ENCODE assay signal across 8 mouse cellular contexts in genomic region chr9:103761151-103761571, GRCm38 (mm10). TPM values are rescaled to one million over a fixed set of nuclear protein-coding genes. Genes with fewer than 3 reads are reported as not detected.
DNase-seq lines count a peak whose midpoint lies in the region; ATAC-seq lines count a peak whose summit lies in the region.

No protein-coding gene starts in this region.

- peak overlapping the region; percentile 65 for H3K9ac ChIP-seq in midbrain, embryonic 11.5 days (ENCODE audit: low read length)

- peaks cover 2% of the 10 kb centered on the region; the same call in 1 of the 2 replicates for H3K9me3 ChIP-seq in erythroblast, embryonic 14.5 days (ENCODE audit: control insufficient read depth, low read length)
- no peaks in the 10 kb centered on the region for H3K9me3 ChIP-seq in hindbrain, embryonic 10.5 days
- H3K9me3 ChIP-seq in midbrain, embryonic 11.5 days (ENCODE audit: control insufficient read depth, low read length): no peaks in the 10 kb centered on the region

- WGBS in hindbrain, embryonic 10.5 days: under 1% methylated on average over 30 of the region's 30 CpGs
- WGBS in midbrain, embryonic 11.5 days: under 1% methylated on average over 30 of the region's 30 CpGs

- peaks cover 43% of the 10 kb centered on the region for H3K27me3 ChIP-seq in erythroblast, embryonic 14.5 days (ENCODE audit: control insufficient read depth)
- H3K27me3 ChIP-seq in hindbrain, embryonic 10.5 days (ENCODE audit: insufficient read depth, poor library complexity, severe bottlenecking): peaks cover 37% of the 10 kb centered on the region
- peaks cover 12% of the 10 kb centered on the region; the same call in 1 of the 2 replicates for H3K27me3 ChIP-seq in midbrain, embryonic 11.5 days (ENCODE audit: control insufficient read depth, insufficient read depth, low read length)

- H3K4me1 ChIP-seq in erythroblast, embryonic 14.5 days (ENCODE audit: control insufficient read depth): peaks cover 4% of the 10 kb centered on the region
- peaks cover 32% of the 10 kb centered on the region for H3K4me1 ChIP-seq in hindbrain, embryonic 10.5 days (replicated peaks)
- H3K4me1 ChIP-seq in midbrain, embryonic 11.5 days (ENCODE audit: control insufficient read depth, insufficient read depth, low read length): peaks cover 12% of the 10 kb centered on the region

- peak; percentile 44 for DNase-seq in retina, embryonic 14.5 days (ENCODE audit: low spot score)
- DNase-seq in retina, postnatal 1 day: no peak
- DNase-seq in hindbrain, embryonic 10.5 days (ENCODE audit: low spot score): peak; percentile 44
- DNase-seq in midbrain, embryonic 11.5 days (ENCODE audit: low spot score, missing footprints): peak; percentile 94
- no peak for DNase-seq in adrenal gland, adult 2 months
- no peak for DNase-seq in yolk sac, embryonic 10.5 days (ENCODE audit: low spot score)

- H3K36me3 ChIP-seq in erythroblast, embryonic 14.5 days (ENCODE audit: control insufficient read depth): no peaks in the 10 kb centered on the region
- H3K36me3 ChIP-seq in hindbrain, embryonic 10.5 days: no peaks in the 10 kb centered on the region
- H3K36me3 ChIP-seq in midbrain, embryonic 11.5 days (ENCODE audit: control insufficient read depth, insufficient read depth, low read length): no peaks in the 10 kb centered on the region

- no peak for ATAC-seq in erythroblast, adult 5-6 weeks (replicated peaks; ENCODE audit: low FRiP score, poor library complexity, severe bottlenecking)
- no peak for ATAC-seq in midbrain, embryonic 11.5 days (ENCODE audit: low FRiP score)

- peak overlapping the region; percentile 46 for H3K4me3 ChIP-seq in erythroblast, embryonic 14.5 days (replicated peaks)
- H3K4me3 ChIP-seq in hindbrain, embryonic 10.5 days: peak overlapping the region; percentile 82
- peak overlapping the region; percentile 51 for H3K4me3 ChIP-seq in midbrain, embryonic 11.5 days (ENCODE audit: low read depth, low read length)

- peak overlapping the region; percentile 68 for H3K4me2 ChIP-seq in midbrain, embryonic 11.5 days

- peak overlapping the region; percentile 87 for H3K27ac ChIP-seq in hindbrain, embryonic 10.5 days
- no peak overlapping the region for H3K27ac ChIP-seq in midbrain, embryonic 11.5 days (ENCODE audit: low read depth, low read length)

RNA-seq across cellular contexts. Expression of gene Tmem108, which starts 0.5 kb away (rescaled TPM):
- 0.05 TPM in 1 of 2 replicates, not detected in the other for polyA plus RNA-seq in erythroblast, embryonic 14.5 days (2012)
- not detected in 2 replicates for total RNA-seq in erythroblast, adult 5-6 weeks (2015; ENCODE audit: low replicate concordance)
- total RNA-seq in erythroblast, adult 5-6 weeks (2017; ENCODE audit: low replicate concordance): not detected in 2 replicates
- polyA plus RNA-seq in hindbrain, embryonic 10.5 days (2016; fragmentation: Nextera tagmentation; extraction: Ambion mirVana): 14.3 and 20.1 TPM in 2 replicates
- polyA plus RNA-seq in midbrain, embryonic 11.5 days (2014; fragmentation: Nextera tagmentation; extraction: Ambion mirVana): 12.0 and 13.0 TPM in 2 replicates
- 1 to 10 TPM; 4.4 to 4.9 TPM for total RNA-seq in adrenal gland, adult 2 months (2021)
- polyA plus RNA-seq in adrenal gland, adult 2 months (2012; rRNA removed): 10.2 and 10.5 TPM in 2 replicates

Comparison
In these comparisons a context has a peak if more than half of its experiments do, and no peak if none do; other contexts are left out.
1. DNase-seq: peak in retina, embryonic 14.5 days (single experiment), hindbrain, embryonic 10.5 days (single experiment) and midbrain, embryonic 11.5 days (single experiment); none in retina, postnatal 1 day (single experiment), adrenal gland, adult 2 months (single experiment) and yolk sac, embryonic 10.5 days (single experiment).
2. RNA of gene Tmem108, which starts 0.5 kb away (polyA plus RNA-seq): 14.3 to 20.1 TPM in hindbrain, embryonic 10.5 days, 12.0 to 13.0 TPM in midbrain, embryonic 11.5 days and 10.2 to 10.5 TPM in adrenal gland, adult 2 months; 0.05 TPM in erythroblast, embryonic 14.5 days; every median in the first group is over 10 times any median in the second.
3. Peak in every context shown above with its lines, with median percentiles within 50 percentile points of each other: H3K4me3 ChIP-seq.